Mouse (Mus musculus) layer of hippocampus, adult 9-11 months (tissue): ENCODE measurements around the gene Zim1.

Experiments
- DNase-seq: peaks from one replicate; pipeline ENCODE4 v3.0.0; 2022

Zim1 gene

DNA sequence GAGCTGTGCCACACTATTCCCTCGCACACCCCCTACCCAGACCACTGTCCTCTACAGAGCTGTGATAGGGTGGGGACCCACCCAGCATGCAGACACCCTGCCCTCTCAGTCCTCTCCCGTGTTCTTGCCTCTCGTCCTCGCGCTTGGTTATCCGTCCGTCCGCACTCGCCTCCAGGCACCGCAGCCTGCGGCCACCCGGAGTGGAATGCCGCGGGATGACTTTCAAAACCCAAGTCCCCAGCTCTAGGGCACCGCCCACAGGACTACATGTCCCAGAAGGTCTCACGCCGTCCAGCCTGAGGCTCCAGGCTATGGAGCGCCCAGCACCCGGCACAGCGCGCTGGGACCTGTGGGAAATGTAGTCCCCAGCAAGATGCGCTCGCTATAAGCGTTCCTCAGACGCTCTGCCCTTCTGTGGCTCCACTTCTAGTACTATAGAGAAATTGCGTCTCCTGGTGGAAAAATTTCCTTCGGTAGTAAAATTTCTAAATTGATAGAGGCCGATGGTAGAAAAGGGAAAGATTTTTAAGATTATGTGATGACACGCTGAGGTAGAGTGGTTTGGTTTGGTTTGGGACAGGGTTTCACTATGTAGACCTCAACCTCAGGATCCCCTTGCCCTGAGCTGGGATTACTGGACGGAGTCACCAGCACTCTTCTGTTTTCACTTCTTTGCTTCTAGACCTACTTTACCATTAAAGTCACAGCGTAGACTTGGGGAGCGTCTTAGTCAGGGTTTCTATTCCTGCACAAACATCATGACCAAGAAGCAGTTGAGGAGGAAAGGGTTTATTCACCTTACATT, at the start of gene Zim1:
Gene Zim1 (minus strand): TSS at position 210 of the 805 bp plus-strand sequence.
- peak; percentile 93 for DNase-seq

DNA sequence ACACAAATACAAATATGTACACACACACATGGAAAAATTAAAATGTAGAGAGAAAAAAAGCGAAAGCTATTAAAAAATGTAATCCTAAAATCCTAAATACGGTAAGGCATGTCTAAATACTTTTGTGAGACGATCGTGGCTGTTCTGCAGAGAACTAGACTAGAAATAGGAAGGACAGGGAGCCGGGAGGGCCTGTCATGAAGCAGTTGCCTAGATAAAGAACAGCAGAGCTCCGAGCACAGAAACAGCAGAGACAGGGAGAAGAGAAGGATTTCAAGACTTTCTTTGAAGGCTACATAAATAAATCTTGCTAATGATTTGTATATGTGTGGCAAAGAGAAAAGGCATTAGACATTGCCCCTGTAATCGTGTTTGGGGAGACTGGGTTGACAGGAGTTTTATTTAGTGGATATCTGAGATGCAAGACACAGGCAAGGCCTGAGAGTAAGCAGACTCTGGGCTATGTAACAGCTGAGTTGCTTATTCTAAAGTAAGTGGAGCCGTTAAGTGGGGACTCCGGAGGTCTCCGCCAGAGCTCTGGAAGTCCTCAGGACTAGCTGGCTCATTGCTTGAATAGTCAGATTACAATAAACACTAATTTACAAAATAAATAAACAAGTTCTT, 48.1 kb upstream of the Zim1 start:
- DNase-seq = no peak

DNA sequence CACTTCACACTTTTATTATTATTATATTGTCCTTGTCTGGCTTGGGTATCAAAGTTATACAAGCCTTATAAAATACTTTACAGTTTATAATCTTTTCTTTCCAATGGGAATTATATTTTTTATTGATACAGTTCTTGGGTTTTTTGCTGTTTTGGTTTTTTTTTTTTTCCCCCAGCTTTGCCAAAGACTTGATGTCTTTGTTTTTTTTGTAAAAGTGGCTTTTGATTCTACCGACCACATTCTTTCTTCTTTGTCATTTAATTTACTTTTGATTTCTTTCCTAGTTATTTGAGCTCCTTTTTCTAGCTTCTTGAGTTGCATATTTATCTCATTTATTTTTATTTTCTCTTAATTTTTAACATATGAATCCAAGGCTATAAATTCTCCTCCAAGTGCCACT, 39.8 kb upstream of the Zim1 start:
- DNase-seq = no peak

DNA sequence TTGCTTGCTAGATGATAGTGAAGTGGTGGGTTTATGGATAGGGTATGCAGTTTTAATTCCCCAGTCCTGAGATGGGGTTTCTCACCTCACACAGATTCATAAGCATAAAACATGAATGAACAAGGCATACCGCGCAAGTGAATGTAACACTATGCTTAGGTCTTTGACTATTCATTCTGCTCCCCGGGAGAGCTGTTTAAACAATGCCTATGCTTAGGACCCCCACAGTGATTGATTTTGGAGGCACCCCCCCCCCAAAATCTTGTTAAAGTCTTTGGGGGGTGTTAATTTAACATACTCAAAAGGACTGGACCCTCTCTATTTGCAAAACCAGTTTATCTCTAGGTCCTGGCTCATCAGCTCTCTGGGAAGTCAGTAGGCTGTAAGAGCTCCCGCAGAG, 35.7 kb upstream of the Zim1 start:
- DNase-seq = no peak

DNA sequence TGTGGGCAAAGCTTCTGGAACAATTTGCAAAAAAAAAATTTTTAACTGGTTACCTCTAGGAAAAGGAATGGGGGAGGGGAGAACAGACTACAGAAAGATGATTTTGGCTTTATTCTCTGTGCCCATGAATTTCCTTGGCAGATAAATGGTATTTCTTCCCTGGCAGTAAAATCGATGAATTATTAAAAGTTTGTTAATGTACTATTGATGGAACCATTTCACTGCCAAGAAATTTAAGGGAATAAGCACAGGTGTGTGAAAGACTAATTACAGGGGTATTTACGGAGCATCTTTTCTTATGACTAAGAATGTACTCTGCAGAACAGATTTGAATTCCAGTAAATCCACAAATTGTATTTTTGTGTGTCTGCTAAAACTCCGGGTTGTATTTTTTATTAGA, 35.1 kb upstream of the Zim1 start:
- no peak for DNase-seq

DNA sequence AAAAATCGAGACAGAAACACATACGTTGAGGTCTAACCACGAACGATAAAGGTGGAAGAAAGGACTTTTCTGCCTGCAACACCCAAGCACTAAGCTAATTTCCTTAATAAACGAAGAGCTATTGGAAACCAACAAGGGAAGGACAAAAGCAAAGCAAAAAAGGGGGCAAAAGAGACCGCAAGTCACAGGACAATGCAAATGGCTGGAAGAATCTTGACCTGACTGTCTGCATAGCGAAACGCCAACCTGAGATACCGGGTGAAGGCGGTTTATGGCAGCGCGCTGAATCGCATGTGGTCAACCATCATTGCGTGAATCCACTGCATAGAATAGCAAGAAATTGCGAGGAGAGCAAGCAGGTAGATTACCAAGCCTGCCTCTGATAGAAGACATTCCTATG, 34.6 kb upstream of the Zim1 start:
- DNase-seq = no peak

DNA sequence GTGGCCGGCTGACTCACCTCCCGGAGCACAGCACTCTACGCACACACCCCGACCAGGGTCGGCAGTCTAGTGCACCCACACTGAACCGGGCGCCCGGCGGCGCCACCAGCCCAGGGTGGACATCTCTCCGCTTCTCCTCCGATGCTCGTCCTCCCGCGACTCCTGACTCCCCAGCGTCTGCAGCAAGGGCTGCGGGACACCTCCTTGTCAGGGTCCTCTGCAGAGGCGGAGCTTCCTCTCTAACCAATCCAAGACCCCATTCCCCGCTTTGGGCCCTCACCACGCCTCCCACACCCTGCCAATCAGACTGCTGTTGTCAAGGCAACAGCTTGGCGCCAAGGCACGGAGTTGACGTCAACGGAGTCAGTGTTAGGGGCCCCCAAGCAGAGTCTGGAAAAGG, 34.0 kb upstream of the Zim1 start, which contains the start of the genes Peg3 and Usp29:
Gene Peg3 (minus strand): TSS at position 191 of the 400 bp plus-strand sequence.
Gene Usp29 (plus strand): TSS at position 338 of the 400 bp plus-strand sequence.
- peak; percentile 93 for DNase-seq

DNA sequence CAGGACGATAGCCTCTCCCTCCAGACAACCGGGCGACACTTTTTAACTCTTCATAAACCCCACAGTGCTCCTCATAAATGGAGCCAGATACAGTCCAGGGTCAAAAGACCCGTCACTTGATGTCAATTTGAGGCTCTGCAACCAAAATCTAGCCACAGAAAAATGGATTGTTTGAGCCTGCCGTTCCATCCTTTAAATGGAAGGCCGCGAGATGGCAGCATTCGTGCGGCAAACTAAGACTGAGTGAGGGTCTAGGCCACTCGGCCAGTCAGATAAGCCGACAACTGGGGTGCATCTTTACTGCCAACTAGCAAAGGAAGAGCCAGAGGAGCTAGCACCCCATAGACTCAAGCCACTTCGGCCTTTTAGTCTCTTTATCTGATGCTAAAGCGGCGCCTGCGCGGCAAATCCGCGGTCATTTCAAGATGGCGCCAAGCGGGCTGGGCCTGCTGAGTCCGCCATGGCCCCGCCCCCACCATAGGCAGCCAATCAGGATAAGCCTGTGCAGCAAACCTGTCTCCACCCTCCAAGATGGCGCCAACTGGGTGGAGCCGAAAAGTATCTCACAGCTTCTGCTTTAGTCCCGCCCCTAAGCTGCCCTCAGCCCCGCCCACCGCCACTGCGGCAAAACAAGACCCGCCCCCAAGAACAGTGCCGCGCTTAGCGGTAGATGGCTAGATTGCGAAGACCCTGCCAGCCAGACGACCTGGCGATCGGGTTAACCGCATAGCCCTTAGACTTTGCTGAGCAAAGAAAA, 33.0 kb upstream of the Zim1 start:
- DNase-seq = peak; percentile 97

- peak; percentile 99 for DNase-seq
Measured at GRCm38 (mm10) chr7:6728263-6728931, 32.1 kb upstream of the Zim1 start.

DNA sequence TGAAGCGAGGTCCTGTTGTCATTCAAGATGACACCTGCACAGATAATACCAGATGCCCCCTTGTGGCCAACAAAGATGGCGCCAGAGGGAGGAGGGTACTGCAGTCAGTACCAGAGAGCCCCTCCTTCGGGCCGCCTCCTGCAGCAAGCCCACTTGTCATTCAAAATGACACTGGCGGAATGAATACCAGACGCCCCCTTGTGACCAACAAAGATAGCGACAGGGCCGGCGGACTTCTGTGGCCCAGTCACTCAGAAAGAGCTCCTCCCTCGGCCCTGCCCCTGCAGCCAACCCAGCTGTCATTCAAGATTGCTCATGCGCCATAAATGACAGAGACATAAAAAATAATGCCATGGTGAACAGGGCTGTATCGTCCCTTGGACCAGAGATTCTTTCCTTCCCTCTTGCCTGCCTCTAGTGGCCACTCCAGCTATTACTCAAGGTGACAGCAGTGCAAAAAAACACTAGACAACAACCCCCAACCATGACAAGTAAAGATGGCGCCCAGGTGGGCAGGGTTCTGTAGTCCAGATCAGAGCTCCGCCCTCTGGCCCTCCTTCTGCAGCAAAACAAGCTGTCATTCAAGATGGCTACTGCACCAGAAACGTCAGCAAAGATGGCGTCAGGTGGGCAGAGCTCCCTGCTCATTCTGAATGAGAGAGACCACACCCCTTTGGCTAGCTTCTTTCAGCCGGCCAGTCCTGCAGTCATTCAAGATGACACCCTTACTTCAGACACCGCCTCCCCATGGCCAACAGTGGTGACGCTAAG, 31.3 kb upstream of the Zim1 start:
- DNase-seq = peak; percentile 96

DNA sequence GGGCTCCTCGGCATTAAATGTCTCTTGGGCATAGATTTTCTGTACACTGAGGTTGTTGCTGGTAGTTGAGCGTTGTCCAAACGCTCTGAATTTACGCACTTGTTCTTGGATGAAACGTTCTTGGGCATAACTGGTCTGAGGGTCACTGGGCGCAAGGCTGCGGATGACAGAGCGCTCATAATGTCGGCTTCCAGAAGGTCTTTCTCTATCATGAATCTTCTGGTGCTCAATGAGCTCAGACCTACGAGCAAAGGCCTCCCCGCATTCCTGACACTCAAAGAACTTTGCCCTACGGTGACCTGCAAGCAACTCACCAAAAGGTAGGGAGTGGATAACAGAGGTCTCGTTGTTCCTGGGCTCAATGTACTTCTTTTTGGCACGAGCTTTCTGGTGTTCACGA, 13.1 kb upstream of the Zim1 start:
- no peak for DNase-seq

GRCm38 (mm10) chr7:6708451-6709180, 12.4 kb upstream of the Zim1 start:
- no peak for DNase-seq

DNA sequence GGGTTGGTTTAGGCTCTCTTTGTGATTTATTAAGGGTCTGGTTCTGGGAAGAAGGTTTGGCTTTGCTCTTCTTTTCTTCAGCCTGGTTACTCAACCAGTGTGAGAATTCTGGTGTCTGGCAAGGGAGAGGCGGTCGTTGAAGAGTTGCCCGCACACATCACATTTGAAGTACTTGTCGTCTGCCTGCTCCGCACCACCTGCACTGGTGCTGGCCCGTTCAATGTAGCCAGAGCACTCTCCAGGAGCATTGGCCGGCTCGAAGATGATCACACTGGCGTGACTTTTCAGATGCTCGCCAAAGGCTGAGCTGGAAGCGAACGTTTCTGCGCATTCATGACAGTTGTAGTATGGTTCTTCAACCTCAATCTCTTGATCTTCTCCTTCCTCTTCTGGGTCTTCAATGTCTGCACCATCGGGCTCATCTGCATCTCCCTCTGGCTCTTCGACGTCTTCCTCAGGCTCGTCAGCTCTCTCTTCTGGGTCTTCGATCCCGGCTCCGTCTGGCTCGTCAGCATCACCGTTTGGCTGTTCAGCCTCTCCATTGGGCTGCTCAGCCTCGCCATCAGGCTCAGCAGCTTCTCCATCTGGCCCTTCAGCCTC, 11.3 kb upstream of the Zim1 start:
- no peak for DNase-seq

- DNase-seq = no peak
Measured at GRCm38 (mm10) chr7:6699230-6699629, 3.0 kb upstream of the Zim1 start.

- DNase-seq = no peak
Measured at GRCm38 (mm10) chr7:6685511-6685910, 10.7 kb downstream of the Zim1 start.

DNA sequence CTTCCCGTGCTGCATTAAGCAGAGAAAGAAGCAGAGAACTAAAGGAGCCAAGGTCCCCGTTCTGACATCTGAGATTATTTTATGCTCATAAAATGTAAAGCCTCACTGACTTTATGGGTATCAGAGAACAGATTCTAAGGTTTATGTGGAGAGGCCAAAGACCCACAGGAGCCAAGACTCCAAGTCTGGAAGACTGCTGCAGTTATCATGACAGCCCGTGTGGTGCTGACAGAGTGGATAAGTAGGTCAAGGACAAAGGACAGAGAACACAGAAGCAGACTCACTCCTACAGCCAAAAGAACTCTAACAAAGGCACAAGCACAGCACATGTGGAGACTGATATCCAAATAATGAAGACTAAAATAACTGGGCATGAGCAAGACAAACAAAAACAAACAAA, 29.5 kb downstream of the Zim1 start:
- DNase-seq = no peak

DNA sequence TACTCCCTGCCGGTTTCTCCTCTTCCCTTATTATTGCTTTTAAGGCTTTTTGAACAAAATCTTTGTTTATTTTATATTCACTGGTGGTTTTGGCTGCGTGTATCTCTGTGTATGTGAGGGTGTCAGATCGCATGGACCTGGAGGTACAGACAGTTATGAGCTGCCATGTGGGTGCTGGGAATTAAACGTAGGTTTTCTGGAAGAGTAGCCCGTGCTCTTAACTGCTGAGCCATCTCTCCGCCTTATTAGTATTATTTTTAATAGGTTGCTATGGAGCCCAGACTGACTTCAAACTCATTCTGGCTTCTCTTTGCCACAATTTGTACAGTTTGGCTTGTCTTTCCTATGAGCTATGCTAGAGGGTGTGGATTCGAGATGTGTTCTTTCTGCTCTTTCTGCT, 32.8 kb downstream of the Zim1 start:
- DNase-seq = peak; percentile 57

GRCm38 (mm10) chr7:6659605-6660004, 36.6 kb downstream of the Zim1 start:
- DNase-seq = no peak

GRCm38 (mm10) chr7:6658606-6659005, 37.6 kb downstream of the Zim1 start:
- no peak for DNase-seq

- DNase-seq = no peak
Measured at GRCm38 (mm10) chr7:6652151-6652550, 44.1 kb downstream of the Zim1 start.

- no peak for DNase-seq
Measured at GRCm38 (mm10) chr7:6651221-6651620, 45.0 kb downstream of the Zim1 start.
